Mouse (Mus musculus): ENCODE measurements around the gene Lgr6.

DNA sequence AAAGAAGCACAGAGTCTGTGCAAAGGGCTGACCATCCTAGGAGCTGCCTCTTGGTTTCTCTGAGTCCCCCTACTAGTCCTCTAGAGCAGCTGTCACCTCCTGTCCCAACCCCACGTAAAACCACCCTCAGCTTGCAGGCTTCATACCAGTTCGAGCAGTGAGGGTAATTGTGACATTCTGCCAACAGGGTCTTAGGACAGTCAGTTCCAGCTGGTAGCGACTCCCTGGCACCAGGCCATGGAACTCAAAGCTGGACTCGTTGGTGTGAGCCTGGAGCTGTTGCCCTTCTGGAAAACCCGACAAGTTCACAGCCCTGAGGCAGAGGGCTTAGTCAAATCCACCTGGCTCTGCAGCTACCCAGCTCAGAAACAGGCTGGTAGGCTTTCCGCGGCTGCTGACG is 20.9 kb upstream of the Lgr6 start:
- no peak for TF ChIP-seq CTCF (IDR thresholded peaks at IDR 0.05; ENCODE audit: insufficient read depth, low read depth, low read length)
- no peak for TF ChIP-seq POLR2A (IDR thresholded peaks at IDR 0.05; ENCODE audit: insufficient read depth, low read depth, low read length)
